Mouse (Mus musculus) gastrocnemius, postnatal 4 days (tissue): Measurements from ENCODE around the gene Nlrx1. TPM values are rescaled to one million over a fixed set of nuclear protein-coding genes. Genes with fewer than 3 reads are reported as not detected.
"Not testable (repeated sequence)": the region's sequence is repeated elsewhere in the genome, so short reads cannot be mapped to it uniquely, and the experiment has no call there.

ENCODE experiments used
- DNase-seq, 2 experiments: peaks; one replicate each; pipeline ENCODE4 v3.0.0; 2021 to 2022; ENCODE audit warnings: low spot score in 2 of 2, mixed read lengths in 2 of 2
- long read RNA-seq, 2 experiments: library from polyadenylated mRNA; stranded (forward); transcript quantifications; one replicate each; pipeline ENCODE4 v2.0.0; 2021
- total RNA-seq, 2 experiments: library from RNA; stranded (reverse); gene quantifications; 2 replicates each; pipeline ENCODE4 v1.2.3; 2021

Nlrx1 gene
- 10 to 100 TPM; 22.7 to 23.0 TPM for total RNA-seq
- long read RNA-seq, experiment 1, partial matches to known transcripts: 7 of 47 reads
- long read RNA-seq, experiment 1, other reads (novel, unspliced or antisense): 40 of 47 reads
- long read RNA-seq, experiment 2, partial matches to known transcripts: 18 of 62 reads
- long read RNA-seq, experiment 2, other reads (novel, unspliced or antisense): 41 of 62 reads

DNA sequence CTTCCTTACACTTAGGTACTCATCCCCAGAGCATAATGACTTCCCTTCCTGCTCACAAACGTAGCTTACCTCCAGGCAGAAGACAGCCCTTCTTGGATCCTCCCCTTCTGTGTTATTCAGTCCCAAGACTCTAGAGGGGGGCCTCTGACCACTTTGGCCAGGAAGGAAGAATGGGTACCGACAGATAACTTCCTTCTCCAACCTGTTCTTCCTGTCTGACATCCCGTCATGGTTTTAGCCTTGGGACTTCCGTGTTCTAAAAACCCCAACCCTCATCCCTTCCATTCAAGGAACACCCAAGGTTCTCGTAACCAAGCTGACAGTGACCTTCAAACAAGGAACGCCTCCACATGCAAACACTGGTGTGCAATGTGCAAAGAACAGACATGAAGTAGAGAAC lies at the start of gene Nlrx1:
Gene Nlrx1, minus strand, starts transcription at position 168 of the 400 bp plus-strand sequence.
- no peak for DNase-seq

DNA sequence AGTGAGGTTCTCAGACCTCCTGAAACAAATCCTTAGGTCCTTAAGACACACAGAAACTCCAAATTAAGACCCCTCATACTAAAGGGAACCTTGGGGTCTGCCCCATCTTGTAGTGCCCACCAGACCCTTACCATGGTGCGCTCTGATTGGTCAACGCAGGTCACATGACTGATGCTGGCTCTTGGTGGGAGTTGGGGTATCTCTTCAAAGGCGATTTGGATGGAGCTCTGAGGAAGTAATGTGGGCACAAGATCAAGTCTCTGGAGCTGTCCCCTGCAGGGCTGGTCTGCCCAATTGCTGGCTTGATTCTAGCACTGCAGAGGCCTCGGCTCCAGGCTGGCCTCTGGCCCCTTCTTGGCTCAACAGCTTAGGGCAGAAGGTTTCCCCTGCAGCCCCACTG lies 49.1 kb upstream of the Nlrx1 start:
- DNase-seq: no peak

DNA sequence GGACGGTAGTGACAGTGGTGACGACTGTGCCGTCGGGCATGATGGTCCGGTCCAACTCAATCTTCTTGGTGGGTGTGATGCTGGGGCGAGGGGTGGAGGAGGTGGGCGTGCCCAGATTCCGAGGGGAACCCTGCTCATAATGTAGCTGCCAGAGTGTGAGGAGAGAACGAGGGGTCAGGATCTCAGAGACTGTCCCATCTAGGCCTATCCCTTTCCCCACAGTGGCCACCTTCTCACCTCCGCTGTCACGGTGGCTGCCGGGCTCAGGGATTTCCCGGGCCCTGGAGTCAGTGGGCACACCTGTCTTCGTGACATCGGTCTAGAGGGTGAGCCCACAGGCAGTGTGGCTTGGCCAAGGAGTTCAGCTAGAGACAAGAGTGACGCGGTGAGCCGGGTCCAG lies 46.5 kb upstream of the Nlrx1 start:
- no peak for DNase-seq

DNA sequence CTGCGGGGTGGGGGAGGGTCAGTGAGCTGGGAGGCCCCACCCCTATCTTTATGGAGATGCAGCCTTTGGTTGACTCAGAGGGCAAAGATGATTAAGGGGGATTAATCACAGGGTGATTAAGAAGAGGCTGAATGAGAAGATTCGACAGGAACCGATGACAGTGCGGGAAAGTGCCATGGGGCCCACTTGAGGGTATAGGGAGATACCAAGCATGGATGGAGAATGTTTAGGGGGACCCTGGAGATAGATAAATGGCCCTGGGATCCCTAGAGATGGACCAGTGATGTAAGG lies 45.8 kb upstream of the Nlrx1 start:
- DNase-seq: no peak

DNA sequence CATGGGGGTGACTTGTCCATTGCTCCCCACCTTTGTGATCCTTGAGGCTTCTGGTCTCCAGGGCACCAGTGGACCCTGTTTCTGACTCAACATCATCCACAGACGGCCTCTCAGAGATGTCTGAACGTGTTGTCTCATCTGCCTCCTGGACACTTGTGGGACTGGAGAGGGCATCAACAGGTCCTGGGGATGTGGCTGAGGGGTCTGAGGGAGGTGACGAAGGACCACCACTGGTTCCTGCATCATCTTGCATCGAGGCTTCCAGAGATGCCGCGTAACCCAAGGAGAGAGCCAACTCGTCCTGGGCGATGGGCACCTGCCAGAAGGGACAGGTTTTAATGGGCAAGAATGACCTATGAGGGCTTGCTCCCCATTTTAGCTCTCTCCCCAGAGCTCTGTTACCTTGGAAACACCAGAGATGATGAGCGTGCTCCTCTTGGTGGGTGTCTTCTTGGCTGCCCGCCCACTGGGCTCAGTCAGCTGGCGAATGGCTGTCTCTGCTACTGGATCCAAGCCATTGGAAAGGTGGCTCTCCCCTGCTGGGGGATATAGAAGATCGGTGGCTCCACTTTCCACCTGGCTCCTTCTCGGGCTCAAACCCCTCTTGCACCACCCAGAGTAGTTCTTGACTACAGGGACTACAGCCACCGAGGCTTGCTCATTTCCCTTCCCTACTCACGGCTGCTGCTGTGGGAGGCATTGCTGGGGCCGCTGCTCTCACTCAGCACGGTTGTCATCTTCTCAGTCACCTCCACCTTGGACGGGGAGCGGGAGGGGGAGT lies 45.3 kb upstream of the Nlrx1 start:
- DNase-seq: no peak

DNA sequence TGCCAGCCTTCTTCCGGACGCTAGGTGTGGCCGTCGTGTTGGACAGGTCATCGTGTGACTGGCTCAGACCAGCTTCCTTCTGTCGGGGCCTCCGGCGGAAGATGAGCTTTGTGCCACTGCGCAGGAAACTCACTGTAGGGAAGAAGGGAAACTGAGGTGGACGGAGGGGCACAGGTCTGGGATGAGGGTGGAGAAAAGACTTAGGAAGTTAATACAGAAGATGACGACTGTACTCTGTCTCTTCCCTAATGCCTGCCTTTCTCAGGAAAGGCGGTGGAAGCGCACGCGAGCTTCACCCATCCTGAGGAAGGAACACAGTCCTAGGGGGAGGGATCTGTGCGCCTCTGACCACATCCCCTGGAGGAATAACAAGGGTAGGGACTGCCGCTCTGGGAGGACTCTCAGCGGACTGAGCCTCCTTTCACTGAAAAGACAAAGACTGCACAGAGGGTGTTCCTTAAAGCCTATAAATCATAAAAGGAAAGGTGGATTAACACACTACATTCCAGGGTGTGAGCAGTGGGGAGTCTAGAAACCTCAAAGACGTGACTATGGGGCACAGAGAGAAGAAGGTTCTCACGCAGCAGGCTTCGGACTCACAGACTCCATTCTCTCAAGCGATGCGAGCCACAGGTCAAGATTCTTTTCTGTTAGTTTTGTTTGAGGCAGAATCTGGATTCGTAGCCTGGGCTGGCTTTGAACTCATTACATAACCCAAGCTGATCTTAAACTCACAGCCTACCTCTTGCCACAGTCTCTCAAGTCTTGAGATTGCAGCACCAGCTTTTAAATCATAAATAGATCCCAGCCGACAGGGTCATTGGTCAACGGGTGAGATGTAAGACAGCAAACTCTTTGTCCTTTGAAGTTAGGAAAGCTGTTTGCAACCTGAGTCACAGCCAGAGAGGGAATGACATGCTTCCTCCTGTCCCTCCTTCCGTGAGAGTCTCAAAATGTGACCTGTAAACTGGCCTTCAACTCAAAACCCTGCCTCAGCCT lies 43.0 kb upstream of the Nlrx1 start:
- no peak for DNase-seq

DNA sequence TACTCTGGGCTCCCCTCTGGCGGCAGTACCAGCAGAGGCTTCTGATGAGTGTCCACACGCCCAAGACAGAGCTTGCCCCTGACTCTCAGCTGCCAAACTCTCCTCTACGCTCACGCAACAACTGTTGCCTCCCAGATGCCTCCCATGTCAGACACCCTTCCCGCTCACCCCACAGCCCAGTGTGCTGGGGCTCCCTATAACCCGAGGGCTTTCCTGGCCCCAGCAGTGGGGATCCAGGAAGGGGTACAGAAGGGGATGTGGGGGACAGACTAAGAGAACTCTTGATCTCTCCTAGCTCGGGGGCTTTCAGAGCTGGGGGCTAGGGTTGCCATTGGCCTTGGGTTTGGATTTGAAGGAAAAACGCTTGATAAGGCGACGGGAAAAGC lies 42.3 kb upstream of the Nlrx1 start:
- no peak for DNase-seq

DNA sequence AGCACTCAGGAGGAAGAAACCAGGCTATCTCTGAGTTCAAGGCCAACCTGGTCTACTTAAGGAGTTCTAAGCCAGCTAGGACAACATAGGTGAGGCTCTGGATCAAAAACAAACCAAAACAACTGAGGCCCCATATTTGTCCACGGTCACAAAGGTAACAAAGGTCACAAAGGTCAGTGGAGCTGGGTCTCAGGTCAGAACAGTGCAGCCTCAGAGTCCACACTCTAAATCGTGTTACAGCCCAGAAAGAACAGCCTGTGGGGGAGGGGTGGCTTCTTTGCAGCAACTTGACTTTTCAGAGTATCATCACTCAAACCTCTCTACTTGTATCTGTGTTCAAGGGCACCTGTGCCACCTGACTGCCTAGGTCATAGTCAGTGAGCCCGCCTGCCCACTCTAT lies 41.4 kb upstream of the Nlrx1 start:
- no peak for DNase-seq

DNA sequence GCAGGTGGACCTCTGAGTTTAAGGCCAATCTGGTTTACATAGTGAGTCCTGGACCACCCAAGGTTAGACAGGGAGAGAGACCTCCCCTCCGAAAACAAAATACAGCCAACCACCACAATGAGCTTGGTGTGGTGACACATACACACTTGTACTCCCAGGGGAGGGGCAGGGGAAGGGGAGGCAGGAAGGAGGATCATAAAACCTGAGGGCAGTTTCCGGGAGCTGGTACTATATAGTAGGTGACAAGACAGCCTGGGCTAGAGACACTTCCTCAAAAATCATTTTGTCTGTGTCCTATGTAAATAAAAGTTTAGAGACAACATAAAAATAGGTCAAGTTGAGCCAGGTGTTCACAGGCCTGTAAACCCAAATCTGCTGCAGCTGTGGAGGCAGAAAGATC lies 38.8 kb upstream of the Nlrx1 start:
- no peak for DNase-seq

DNA sequence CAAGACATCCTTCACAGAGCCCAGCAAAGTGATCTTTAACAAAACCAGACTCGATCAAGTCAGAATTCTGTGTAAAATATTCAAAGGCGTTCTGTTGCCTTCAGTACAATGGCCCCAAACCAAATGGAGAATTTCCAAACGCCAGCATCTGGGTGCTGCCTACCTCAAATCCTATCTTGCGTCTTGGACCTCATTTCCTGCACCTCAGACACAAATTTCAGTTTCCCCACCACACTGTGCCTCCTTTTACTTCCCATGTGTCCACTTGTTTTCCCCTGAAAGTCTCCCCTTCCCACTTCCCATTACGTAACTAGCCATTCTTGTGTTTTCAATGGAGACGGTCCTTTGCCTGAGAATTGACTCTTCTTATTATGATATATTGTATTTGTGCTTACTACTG lies 38.1 kb upstream of the Nlrx1 start:
- DNase-seq: no peak

DNA sequence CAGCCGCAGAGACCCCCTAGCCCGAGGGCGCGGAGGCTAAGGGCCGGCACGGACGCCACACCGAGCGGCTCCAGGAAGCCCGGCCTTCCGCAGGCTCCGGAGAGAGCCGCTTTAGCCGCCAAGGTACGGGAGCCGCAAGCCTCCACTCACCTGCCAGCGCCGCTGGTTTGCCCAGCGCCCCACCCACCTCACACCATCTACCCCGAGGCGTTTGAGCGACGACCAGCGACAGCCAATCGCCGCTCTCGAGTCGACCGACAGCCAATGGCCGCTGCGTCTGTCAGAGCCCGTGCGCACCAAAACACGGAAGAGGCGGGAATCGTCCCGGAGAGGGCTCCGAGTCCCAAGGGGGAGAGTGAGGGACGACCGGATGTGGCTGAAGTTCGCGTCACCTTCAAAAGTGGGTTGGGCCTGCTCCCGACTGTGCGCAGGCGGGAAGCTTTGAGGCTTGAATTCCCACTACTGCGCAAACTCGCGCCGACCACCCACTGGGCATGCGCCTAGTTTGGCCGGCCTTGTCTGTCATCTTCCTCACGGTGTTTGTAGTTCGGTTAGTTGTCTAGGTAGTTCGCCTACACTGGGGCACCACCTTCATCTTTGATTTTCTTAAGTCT lies 37.2 kb upstream of the Nlrx1 start, which contains the start of gene Hinfp:
Gene Hinfp, minus strand, starts transcription at position 206 of the 614 bp plus-strand sequence.
- peak; percentile 92 to 99 for DNase-seq

DNA sequence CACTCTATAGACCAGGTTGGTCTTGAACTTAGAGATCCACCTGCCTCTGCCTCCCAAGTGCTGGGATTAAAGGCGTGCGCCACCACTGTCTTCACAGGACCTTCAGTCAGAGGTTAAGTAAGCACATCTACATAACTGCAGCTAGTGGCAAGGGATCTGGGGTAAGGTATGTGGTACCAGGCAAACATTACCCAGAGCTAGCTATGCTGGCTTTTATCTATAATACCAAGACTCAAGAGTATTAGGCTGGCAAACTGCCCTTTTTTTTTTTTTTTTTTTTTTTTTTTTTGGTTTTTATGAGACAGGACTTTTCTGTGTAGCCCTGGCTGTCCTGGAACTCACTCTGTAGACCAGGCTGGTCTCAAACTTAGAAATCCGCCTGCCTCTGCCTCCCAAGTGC lies 31.6 kb upstream of the Nlrx1 start:
- DNase-seq: not testable (repeated sequence)

DNA sequence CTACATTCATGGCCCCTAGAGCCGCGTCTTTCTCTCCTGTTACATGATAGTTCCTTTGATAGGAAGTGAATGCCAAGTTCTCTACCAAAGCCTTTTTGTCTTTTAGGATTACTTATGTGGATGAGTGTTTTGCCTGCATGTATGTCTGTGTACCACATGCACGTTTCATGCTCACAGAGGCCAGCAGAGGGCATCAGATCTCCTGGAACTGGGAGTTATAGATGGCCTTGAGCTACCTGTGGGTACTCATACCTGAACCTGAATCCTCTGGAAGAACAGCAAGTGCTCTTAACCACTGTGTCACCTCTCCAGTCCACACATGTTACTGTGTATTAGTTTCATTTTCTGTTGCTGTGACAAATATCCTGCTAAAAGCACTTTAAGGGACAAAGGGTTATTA lies 24.1 kb upstream of the Nlrx1 start:
- no peak for DNase-seq

DNA sequence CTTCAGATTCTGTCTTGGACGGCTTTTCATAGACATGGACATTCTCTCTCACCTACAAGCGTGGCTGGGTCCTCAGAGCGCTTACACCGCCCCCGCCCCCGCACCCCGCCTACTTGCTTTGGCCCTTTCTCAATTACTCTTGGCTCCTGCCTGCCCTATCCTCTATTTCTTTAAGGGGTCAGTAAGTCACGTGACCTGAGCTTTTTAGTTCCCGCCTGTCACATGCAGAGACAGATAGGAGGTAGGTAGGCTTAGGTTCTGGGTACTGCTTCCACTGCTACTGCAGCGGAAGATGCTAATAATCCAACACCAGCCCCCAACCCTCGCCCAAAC lies 20.5 kb upstream of the Nlrx1 start:
- no peak for DNase-seq

DNA sequence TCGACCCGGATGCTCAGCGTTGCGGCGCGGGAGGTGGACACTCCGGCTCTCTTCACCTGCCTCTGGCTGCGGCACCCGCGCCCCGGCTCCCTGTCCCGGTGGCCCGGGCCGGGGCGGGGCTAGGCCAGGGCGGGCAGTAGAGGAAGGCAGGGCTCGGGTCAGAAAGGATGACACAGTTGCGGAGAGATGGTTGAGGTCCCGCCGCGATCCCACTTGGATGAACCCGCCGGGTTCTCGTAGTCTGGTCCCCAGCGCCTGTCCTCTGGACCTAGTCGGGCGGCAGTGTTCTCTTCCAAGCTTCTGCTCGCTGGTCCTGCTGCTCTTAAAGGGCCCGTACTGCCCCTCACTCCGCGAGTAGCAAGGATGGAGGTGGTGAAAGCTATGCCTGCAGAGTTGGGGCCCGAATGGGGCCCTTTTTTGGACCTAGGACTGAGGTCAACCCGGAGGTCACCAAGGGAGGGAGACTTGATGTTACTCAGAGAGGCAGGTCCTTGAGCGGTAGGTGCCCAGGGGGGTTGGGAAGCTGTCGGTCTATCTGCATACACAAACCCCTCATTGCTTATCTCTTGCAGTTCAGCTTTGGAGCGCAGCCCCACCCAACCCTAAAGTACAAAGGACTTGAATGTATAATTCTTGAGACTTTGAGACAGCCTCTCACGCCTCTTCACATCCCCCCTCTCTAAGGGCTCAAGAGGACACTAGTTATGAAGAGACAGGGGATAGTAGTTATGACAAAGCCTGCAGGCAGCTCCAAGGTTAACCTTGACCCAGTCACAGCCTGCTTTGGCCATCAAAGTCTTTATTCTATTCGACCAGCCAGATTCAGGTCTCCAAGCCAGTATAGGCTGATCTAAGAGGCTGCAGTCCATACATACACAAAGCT lies 19.9 kb upstream of the Nlrx1 start, which contains the start of gene Abcg4:
Gene Abcg4, minus strand, starts transcription at position 540 of the 883 bp plus-strand sequence.
- DNase-seq: peak in 1 of 2 experiments; percentile 23

DNA sequence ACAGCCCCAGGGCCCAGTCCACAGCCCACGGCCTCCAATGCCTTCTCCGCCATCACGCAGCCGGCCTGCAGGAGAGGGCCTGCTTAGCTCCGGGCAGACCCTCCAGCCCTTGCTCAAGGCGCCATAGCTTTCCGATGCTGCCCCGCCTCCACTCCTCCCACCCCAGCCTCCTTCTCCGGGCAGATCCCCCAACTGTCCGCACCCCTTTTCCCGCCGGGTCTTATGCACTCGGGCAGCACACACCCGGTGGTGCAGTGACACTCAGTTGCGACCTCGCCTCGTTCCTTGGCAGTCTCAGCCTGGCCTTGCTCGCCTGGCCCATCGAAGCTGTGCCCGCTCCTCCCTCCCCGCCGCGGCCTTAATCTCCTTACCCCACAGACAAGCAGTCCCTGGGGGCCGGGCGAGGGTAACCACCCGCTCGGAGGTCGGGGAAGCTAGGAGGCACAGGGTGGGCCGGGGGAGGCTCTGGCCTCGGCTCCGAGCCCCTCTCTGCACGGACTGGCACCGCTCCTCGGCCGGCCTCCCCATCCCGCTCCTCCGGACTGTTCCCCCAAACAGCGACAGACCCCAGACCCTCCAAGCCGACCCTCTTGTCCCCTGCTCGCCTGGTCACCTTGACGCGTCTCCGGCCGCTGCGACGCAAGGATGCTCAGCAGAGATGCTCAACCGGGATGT lies 19.1 kb upstream of the Nlrx1 start:
- peak in 1 of 2 experiments; percentile 30 for DNase-seq

DNA sequence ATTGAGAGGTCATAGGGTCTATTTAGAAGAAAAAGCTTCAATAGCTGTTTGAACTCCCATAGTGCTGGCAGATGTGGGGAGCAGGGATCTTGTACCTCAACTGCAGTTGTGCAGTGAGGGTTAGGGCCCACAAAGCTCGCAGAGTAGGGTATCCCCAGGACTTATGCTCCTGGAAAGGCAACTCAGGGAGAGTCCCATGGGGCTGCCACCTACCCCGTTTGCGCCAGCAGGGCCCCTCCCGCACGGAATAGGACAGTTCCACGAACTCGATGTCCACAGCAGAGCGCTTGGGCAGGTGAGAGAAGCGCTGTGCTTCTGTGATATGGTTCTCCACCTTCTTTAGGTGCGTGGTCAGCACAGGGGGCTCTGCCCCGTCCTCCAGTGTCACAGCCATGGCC lies 18.6 kb upstream of the Nlrx1 start:
- DNase-seq: no peak

DNA sequence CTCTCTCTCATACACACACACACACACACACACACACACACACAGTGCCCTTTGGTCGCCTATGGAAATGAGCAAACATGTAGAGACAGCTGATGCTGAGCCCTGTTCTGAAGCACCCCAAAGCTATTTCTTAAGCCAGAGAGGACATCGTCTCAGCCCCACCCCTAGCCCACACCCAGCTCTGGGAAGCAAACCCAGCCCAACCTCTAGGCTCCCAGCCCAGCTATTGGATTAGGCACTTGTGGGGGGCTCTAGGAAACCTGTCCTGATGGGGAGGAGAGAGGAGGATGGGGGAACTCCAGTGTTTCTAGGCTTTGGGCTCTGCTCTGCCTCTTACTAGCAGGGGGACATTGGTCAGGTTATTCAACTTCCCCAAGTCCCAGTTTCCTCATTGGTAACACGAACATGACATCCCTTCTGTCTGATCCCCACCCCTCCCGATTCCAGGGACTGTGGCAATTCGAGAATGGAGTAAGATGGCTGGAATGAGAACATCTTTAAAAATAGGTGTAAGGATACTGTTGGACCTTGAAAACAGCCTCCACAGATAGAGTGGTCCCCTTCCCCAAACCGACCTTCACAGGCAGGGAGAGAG lies 18.0 kb upstream of the Nlrx1 start:
- no peak for DNase-seq

DNA sequence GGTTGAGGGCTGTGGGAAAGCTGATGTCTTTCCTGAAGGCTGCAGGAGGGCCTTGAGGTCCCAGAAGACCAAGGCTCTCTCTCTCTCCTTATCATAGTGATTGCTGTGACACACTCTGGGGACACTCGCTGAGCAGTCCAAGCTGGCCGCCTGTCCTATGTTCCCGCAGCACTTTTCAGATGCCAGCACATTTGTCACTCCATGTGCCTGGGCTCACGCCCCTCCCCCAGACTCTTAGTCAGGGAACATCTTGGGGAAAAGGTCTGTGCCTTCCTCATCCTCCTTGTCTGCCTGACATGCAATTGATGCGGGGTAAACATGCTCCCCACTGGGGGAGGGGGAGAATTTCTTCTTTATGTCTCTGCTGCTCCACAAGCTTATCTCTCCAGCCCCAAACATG lies 14.8 kb upstream of the Nlrx1 start:
- no peak for DNase-seq

DNA sequence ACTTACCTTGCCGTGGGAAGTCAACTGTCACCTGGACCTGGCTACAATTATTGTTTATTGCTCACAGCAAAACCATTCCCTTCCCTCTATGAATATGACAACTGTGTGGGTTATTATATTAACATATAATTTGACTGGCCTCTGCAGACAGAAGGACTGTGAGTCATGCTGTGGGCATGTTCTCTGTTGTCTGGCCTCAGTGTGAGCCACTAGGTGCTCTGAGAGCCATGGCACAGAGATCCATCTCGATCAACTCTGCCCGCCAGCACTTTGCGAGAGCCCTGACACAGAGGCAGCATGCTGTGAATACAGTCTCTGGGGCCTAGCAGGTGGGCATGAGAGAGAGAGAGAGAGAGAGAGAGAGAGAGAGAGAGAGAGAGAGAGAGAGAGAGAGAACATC lies 1.6 kb upstream of the Nlrx1 start:
- no peak for DNase-seq
